Mouse (Mus musculus) thymus, adult 18-20 months (tissue): ENCODE data around the gene Fam19a5.

ENCODE experiments used
- DNase-seq, 2 experiments: peaks; one replicate each; pipeline ENCODE4 v3.0.0; 2022; ENCODE audit warnings: mixed read lengths in 2 of 2

Fam19a5 gene

GRCm38 (mm10) chr15:87597149-87597548 lies 53.0 kb downstream of the Fam19a5 start:
- no peak for DNase-seq

GRCm38 (mm10) chr15:87597766-87598165 lies 53.7 kb downstream of the Fam19a5 start:
- no peak for DNase-seq

- DNase-seq: no peak
Observed at GRCm38 (mm10) chr15:87598636-87599035, 54.5 kb downstream of the Fam19a5 start.

- no peak for DNase-seq
Observed at GRCm38 (mm10) chr15:87603316-87603715, 59.2 kb downstream of the Fam19a5 start.

- no peak for DNase-seq
Observed at GRCm38 (mm10) chr15:87605504-87606280, 61.6 kb downstream of the Fam19a5 start.

GRCm38 (mm10) chr15:87606702-87607101 lies 62.6 kb downstream of the Fam19a5 start:
- DNase-seq: no peak

GRCm38 (mm10) chr15:87609236-87609635 lies 65.1 kb downstream of the Fam19a5 start:
- DNase-seq: no peak

GRCm38 (mm10) chr15:87623966-87624609 lies 80.0 kb downstream of the Fam19a5 start:
- DNase-seq: peak in 1 of 2 experiments; percentile 5

- no peak for DNase-seq
Observed at GRCm38 (mm10) chr15:87624610-87625091, 80.6 kb downstream of the Fam19a5 start.

- DNase-seq: no peak
Observed at GRCm38 (mm10) chr15:87625236-87626023, 81.3 kb downstream of the Fam19a5 start.

- no peak for DNase-seq
Observed at GRCm38 (mm10) chr15:87635272-87635671, 91.2 kb downstream of the Fam19a5 start.

- no peak for DNase-seq
Observed at GRCm38 (mm10) chr15:87636407-87636806, 92.3 kb downstream of the Fam19a5 start.

GRCm38 (mm10) chr15:87637234-87637633 lies 93.1 kb downstream of the Fam19a5 start:
- no peak for DNase-seq

- no peak for DNase-seq
Observed at GRCm38 (mm10) chr15:87638270-87638669, 94.2 kb downstream of the Fam19a5 start.

GRCm38 (mm10) chr15:87646313-87647061 lies 102.4 kb downstream of the Fam19a5 start:
- DNase-seq: no peak

GRCm38 (mm10) chr15:87649651-87650050 lies 105.6 kb downstream of the Fam19a5 start:
- DNase-seq: no peak

GRCm38 (mm10) chr15:87654551-87654950 lies 110.5 kb downstream of the Fam19a5 start:
- no peak for DNase-seq

GRCm38 (mm10) chr15:87656496-87657155 lies 112.5 kb downstream of the Fam19a5 start:
- DNase-seq: no peak

- DNase-seq: no peak
Observed at GRCm38 (mm10) chr15:87659729-87660128, 115.6 kb downstream of the Fam19a5 start.

- no peak for DNase-seq
Observed at GRCm38 (mm10) chr15:87661954-87662353, 117.9 kb downstream of the Fam19a5 start.

- no peak for DNase-seq
Observed at GRCm38 (mm10) chr15:87666041-87666750, 122.1 kb downstream of the Fam19a5 start.
